Mouse (Mus musculus) layer of hippocampus, adult 2 months (tissue): Measurements from ENCODE around the gene Nqo1. TPM values are rescaled to one million over a fixed set of nuclear protein-coding genes. Genes with fewer than 3 reads are reported as not detected.
A peak's percentile ranks its signal among the peaks of the same experiment; 100 is the strongest.

Source experiments
- DNase-seq, 2 experiments: peaks; one replicate each; pipeline ENCODE4 v3.0.0; 2022; ENCODE audit warnings: low spot score in 2 of 2
- H3K27ac ChIP-seq: fragments of 200-600 bp; 2 replicates; pipeline ENCODE4 v1.8.1; 2022
- H3K4me3 ChIP-seq: fragments of 200-600 bp; 2 replicates; pipeline ENCODE4 v1.8.1; 2022; ENCODE audit warnings: mild to moderate bottlenecking
- CTCF ChIP-seq: fragments of 200-600 bp; conservative IDR thresholded peaks from 2 replicates; pipeline ENCODE4 v1.8.1; 2022; ENCODE audit warnings: antibody characterized with exemption, mild to moderate bottlenecking, moderate library complexity
- total RNA-seq, 2 experiments: library from RNA; stranded (reverse); gene quantifications; 2 replicates each; pipeline ENCODE4 v1.2.3; 2021

Gene Nqo1
- total RNA-seq, 2 experiments from 2014 or later, result 5.8 to 7.0 TPM

GRCm38 (mm10) chr8:107430821-107431220 lies 27.8 kb upstream of the Nqo1 start:
- no peak for TF ChIP-seq CTCF
- DNase-seq, result no peak
- no peak overlapping the region for H3K4me3 ChIP-seq

GRCm38 (mm10) chr8:107425230-107425597 lies 22.2 kb upstream of the Nqo1 start:
- no peak overlapping the region for H3K27ac ChIP-seq
- DNase-seq, result no peak
- no peak; the same call in 1 of the 2 replicates for TF ChIP-seq CTCF
- peak overlapping the region; percentile 98 for H3K4me3 ChIP-seq

More at GRCm38 (mm10) chr8:107430821-107431220, 27.8 kb upstream of the Nqo1 start:
- H3K27ac ChIP-seq, result no peak overlapping the region

- TF ChIP-seq CTCF, result peak; percentile 99
- Histone ChIP-seq H3K27ac (peak within 1 kb of the TSS; percentile 90), H3K4me3 (peak within 1 kb of the TSS; percentile 98)
- peak; percentile 95 to 98 for DNase-seq
These were observed 21.7 kb upstream of the Nqo1 start, which contains the start of gene Nob1 for GRCm38 (mm10) chr8:107424597-107425229. Nob1 (minus strand) TSS chr8:107425051.

- Histone ChIP-seq H3K4me3 (peak overlapping the region; percentile 98), H3K27ac (peak overlapping the region; percentile 90)
- DNase-seq, result no peak
- TF ChIP-seq CTCF, result no peak
These were observed 21.2 kb upstream of the Nqo1 start for GRCm38 (mm10) chr8:107424176-107424575.

GRCm38 (mm10) chr8:107417001-107417400 lies 14.0 kb upstream of the Nqo1 start:
- Histone ChIP-seq H3K4me3 (no peak overlapping the region), H3K27ac (no peak overlapping the region)
- no peak for DNase-seq
- TF ChIP-seq CTCF, result no peak

- no peak for DNase-seq
- Histone ChIP-seq H3K27ac (no peak overlapping the region), H3K4me3 (no peak overlapping the region)
- no peak for TF ChIP-seq CTCF
These were observed 10.9 kb upstream of the Nqo1 start for GRCm38 (mm10) chr8:107413881-107414280.

- DNase-seq, result no peak
- no peak overlapping the region for H3K4me3 ChIP-seq
- H3K27ac ChIP-seq, result no peak overlapping the region
- no peak for TF ChIP-seq CTCF
These were observed 9.5 kb upstream of the Nqo1 start for GRCm38 (mm10) chr8:107412552-107412951.

GRCm38 (mm10) chr8:107411391-107411790 lies 8.4 kb upstream of the Nqo1 start:
- no peak for DNase-seq
- H3K27ac ChIP-seq, result no peak overlapping the region
- TF ChIP-seq CTCF, result peak; percentile 78

GRCm38 (mm10) chr8:107405935-107406334 lies 2.9 kb upstream of the Nqo1 start:
- Histone ChIP-seq H3K27ac (no peak overlapping the region), H3K4me3 (no peak overlapping the region)
- no peak for TF ChIP-seq CTCF
- no peak for DNase-seq

More at GRCm38 (mm10) chr8:107411391-107411790, 8.4 kb upstream of the Nqo1 start:
- H3K4me3 ChIP-seq, result no peak overlapping the region

GRCm38 (mm10) chr8:107404057-107404456 lies 1.1 kb upstream of the Nqo1 start:
- no peak for DNase-seq
- Histone ChIP-seq H3K27ac (no peak overlapping the region), H3K4me3 (no peak overlapping the region)
- no peak for TF ChIP-seq CTCF

GRCm38 (mm10) chr8:107401866-107402265 lies 1.1 kb downstream of the Nqo1 start:
- no peak for TF ChIP-seq CTCF
- H3K27ac ChIP-seq, result peak overlapping the region; percentile 73; the same call in 1 of the 2 replicates
- no peak for DNase-seq
- H3K4me3 ChIP-seq, result no peak overlapping the region

- peak overlapping the region; percentile 73 for H3K27ac ChIP-seq
- no peak for TF ChIP-seq CTCF
- peak; percentile 53 to 59 for DNase-seq
- H3K4me3 ChIP-seq, result no peak overlapping the region
These were observed 3.5 kb downstream of the Nqo1 start for GRCm38 (mm10) chr8:107399495-107399894.

- Histone ChIP-seq H3K4me3 (no peak overlapping the region), H3K27ac (no peak overlapping the region)
- TF ChIP-seq CTCF, result no peak
- no peak for DNase-seq
These were observed 5.3 kb downstream of the Nqo1 start for GRCm38 (mm10) chr8:107397665-107398064.

- H3K4me3 ChIP-seq, result no peak overlapping the region
- no peak overlapping the region for H3K27ac ChIP-seq
- no peak for DNase-seq
- TF ChIP-seq CTCF, result no peak
These were observed 6.8 kb downstream of the Nqo1 start for GRCm38 (mm10) chr8:107396106-107396670.
